Mouse (Mus musculus): Measurements from ENCODE around the gene Fdxr.

- TF ChIP-seq CTCF (IDR thresholded peaks at IDR 0.05) = no peak
- TF ChIP-seq EP300 (IDR thresholded peaks at IDR 0.05) = no peak
Observed at GRCm38 (mm10) chr11:115264136-115264861, 12.6 kb downstream of the Fdxr start.
